Mouse (Mus musculus) kidney, postnatal 25 days (tissue): ENCODE data around the gene Chmp6.

Experiments
- DNase-seq, 2 experiments: peaks; one replicate each; pipeline ENCODE4 v3.0.0; 2021; ENCODE audit warnings: mixed read lengths in 2 of 2

The Chmp6 gene

DNA sequence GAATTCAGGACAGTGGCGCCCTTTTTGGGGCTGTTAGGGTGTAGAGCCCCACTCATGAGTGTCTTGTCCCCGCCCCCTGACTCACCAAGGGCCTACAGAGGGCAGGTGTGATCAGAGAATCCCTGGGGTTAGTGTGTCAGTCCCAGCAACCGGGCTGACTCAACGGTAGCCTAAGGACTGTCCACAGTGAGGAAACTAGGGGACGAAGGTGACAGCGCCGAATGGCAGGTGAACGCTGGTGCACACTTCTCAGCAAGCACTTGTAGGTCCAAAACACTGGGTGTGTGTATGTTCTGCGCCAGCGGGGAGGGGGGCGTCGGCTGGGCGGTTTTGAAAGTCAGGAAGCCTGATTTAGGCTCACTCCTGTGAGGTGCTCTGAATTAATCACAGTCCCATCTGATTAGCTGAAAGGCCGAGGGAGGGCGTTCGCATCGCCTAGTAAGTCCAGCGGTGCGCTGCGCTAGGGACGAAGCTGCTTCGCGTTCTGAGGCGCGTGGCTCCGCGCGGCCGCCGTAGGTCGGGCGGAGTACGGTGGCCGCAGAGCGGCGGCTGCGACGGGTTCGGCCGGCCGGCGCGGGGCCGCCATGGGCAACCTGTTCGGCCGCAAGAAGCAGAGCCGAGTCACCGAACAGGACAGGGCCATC, at the start of gene Chmp6:
Chmp6 (plus strand) TSS at position 151 of the 644 bp plus-strand sequence.
- peak; percentile 90 to 94 for DNase-seq

DNA sequence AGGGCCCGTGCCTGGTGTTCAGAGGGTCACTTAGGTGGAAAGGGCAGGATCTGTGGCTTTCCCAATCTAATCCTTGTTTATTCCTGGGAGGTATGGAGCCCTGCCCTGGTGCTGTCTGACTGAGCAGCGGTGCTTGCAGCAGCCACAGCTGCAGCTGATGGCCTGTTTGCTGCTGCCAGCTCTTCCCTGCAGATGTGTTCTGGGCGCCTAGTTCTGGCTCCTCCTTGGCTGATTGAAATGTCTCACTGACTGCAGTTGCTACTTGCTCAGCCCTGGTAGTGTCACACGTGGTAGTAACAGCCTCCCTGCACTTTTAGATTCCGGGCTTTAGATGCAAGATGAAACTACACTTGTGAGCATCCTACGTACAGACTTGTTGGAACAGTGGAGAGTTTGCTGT, 46.4 kb upstream of the Chmp6 start:
- no peak for DNase-seq

DNA sequence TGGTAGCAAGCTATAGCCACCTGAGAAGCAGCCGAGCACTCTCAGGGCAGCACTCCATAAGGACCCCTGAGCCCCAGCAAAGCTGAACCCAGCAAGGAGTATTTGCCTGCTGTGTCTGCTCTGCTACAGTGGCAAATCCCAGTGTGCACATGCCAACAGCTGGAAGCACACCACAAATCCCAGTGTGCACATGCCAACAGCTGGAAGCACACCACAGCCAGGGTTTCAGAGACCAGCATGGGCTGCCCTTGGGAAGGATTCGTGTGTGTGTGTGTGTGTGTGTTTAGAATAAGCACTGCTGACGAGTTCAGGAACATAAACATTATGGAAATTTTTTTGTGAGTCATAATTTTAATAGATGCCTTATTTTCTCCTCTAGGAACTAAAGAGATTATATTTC, 45.1 kb upstream of the Chmp6 start:
- DNase-seq: no peak

DNA sequence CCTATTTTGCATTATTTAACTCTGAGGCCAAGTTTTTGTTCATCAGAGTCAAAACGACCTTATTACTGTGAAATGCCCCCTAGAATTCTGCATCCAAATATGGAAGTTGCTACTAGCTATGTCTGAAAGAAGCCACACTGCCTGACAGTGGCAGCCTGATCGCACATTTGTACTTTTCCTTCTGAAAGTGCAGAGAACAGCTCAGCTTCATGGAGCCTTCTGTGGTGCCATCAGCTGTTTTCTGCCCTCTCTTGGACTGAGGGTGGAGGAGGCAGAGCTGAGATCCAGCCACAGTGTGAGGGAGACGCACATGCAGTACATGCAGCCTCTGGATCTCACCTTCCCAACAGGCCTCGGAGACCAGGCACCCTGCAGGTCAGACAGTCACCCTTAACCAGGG, 44.7 kb upstream of the Chmp6 start:
- no peak for DNase-seq

DNA sequence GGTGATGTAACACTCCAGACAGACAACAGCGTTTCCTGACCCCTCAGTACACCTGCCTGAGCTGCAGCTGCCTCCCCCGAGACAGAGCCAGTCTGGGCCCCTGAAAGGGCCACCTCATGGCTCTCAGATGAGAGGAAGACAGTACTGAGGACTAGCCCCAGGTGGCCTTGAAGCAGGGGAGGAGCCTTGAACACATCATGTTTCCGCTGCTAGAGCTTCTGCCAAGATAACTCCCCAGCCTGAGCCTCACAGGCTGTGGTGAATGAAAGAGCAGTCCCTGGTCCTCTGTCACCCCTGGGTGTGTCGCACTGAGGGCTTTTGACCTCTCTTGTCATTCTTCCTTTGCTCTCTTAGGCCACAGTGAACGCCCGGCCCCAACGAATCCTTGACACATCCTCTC, 42.1 kb upstream of the Chmp6 start:
- DNase-seq: no peak

DNA sequence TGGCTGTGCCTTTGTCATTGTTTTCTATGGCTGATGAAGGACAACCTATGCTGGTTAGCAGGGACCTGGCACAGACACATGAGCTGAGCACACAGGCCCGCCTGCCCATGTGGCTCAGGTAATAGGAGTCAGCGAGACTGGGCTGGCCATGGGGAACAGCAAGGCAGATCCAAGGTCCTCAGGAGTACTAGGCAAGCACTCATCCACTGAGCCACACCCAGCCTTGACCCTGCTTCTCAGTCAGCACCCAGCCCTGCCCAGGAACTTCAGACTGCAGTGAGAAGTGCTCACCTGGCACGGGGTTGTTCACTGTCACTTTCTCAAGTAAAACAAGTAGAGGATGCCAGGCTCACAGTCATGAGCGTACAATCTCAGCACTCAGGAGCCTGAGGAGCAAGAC, 39.6 kb upstream of the Chmp6 start:
- no peak for DNase-seq

DNA sequence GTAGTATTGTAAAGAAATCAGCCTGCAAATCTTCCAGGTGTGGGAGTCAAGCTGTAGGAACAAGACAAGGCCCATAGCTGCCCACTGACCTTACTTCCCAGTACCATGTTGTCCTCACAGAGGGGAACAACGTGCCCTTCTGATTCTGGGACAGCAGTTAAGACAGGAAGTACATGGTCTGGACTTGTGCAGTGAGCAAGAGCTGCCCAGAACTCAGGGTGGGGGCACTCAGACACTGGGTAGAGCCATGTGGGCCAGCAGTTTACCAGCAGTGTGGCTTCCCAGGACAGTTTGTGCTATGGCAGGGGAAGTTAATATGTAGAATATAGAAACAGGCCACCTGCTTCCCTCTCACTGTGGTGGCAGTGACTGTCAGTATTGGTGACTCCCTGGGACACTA, 38.4 kb upstream of the Chmp6 start:
- no peak for DNase-seq

DNA sequence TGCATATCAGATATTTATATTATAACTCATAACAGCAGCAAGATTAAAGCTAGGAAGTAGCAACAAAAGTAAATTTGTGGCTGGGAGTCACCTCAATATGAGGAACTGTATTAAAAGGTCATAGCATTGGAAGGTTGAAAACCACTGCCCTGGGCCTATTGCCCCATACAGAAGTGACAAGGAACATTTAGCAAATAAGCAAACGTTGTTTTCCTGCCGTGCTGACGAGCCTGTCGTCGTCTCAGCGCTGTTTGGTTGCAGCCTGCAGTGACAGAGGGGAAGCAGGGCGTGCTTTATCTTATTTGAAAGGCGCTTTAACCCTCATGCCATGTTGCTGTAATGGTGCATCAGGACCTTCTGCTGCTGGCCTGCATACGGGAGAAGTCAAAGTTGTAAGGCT, 37.6 kb upstream of the Chmp6 start:
- DNase-seq: no peak

DNA sequence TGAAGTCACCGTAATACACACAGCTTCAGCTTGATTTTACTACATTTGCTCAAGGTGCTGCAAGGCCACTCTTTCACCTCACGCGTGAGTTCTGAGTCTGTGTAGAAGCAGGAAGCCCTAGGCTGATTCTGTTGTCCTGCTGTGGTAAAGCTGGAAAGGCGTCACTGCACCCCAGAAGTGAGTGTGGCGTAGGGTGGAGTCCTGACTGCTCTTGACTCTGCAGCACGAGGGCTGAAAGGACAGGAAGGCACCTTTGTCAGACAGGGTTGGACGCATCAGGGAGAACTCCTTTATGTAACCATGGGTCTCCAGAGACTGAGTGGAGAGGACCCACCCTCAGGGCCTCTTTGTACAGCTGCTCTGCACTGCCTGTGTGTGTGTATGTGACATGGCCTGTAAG, 36.1 kb upstream of the Chmp6 start:
- no peak for DNase-seq

DNA sequence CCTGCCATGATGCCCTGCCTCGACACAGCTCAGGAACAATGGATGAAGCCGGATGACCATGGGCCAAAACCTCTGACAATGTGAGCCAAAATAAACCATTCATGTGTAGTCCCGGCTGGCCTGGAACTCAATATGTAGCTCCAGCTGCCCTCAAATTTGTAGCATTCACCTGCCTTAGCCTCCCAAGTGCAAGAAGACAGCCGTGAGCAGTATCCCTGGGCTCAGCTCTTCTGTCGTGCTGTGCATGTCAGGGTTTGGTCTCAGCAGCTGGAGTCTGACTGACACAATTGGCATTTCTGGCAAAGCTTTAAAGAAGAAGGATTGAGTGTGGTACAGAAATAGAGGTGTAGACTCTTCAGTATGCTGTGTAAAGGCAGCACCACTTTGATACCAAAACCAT, 33.7 kb upstream of the Chmp6 start:
- no peak for DNase-seq

DNA sequence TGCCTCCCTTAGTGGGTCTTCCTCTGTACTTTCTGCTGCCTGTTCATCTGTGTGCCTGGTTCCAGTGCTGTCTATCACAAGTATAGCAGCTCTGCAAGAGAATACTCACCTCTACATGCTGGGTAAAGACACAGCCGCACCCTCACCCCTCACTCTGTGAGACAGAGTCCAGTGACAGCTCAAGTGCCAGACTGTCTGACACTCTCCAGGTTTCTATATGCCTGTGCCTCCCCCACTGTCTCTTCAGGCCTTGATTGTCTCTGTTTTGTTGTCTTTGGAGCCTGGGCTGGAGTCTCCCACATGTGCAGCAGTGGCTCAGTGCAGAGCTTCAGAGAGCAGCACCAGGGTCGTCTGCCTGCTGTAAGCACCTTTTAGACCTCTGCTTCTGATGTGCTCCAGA, 29.6 kb upstream of the Chmp6 start:
- DNase-seq: no peak

DNA sequence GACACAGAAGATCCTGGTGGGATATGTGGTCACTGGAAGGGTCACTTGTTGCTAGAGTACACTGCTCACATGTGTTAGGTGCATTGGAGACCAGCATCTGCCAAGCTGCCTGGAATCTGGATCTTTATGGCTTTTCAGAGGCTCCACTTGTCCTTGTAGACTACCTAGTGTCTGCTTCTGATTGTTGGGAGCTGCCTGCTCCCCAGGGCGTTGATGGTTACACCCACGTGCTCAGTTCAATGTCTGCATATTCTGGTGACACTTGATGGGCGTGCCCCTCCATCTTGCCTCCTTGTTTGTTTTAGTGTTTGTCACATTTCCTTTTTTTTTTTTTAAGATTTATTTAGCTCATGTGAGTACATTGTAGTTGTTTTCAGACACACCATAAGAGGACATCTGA, 23.3 kb upstream of the Chmp6 start:
- DNase-seq: no peak

DNA sequence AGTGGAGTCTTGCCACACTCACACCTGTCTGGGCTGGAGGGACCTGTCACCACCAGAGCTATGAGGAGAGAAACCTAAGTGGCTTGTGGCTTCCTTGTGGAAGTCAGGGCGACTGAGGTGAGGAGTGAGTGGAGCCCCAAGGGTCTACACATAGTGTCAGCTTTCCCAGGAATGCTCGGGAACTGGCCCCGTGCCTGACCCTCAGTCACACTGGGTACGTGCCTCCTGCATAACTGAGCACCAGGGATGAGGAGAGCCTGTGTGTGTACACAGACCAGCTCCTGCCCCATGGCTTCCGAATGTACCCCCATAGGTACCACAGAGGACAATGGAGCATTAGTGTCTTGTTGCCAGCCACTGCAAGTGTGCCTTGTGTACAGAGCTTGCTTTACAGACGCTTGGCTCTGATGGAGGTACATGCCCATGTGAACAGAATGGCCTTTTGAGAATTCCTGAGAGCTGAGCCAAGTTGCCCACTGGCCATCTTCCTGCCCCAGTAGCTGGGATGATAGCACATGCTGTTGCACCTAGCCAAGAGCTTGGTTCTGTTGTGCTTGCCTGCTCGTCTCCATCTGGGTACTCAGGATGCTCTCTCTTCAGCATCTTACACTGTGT, 21.5 kb upstream of the Chmp6 start:
- DNase-seq: no peak

DNA sequence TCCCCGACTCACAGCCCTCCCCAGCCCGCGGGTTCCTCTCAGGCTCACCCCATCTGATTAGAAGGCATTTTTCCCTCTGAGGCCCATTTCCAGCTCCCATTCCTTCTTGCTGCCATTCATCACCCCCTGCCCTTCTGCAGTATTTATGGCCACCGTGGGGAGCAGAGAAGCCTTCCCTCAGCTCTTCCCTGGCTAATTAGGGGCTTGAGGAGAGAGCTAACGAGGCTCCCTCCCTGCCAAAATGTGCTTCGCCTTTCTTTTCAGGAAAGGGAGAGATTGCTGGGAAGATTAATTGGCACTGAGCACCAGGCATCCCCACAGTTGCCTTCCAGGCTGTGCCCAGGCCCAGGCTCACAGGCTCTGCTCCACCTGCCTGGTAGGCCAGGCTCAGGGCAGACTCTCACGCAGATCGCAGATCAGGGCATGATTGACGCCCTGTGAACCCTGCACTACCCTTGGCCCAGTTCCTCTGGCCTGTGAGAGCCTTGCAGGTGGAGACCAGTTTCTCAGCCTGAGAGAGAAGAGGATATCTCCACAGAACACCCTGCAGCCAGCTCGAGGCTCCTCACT, 19.5 kb upstream of the Chmp6 start:
- DNase-seq: no peak

DNA sequence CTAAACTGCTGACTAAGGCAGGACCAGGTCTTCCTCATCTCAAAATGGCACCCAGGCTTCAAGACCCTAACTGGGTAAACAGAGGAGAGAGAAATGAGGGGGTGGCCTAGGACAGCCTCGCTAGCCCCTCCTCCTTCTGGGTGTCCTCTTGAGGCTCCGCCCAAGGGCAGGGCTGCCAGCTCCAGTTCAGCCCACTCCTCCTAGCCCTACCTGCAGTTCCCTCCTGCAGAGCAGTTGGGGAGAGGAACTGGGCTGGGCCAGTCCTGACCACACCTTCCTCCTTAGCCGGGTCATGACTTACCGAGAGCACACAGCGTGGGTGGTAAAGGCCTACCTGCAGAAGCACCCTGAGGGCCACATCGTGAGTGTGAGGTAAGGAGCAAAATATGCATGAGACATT, 18.6 kb upstream of the Chmp6 start:
- DNase-seq: peak in 1 of 2 experiments; percentile 54

DNA sequence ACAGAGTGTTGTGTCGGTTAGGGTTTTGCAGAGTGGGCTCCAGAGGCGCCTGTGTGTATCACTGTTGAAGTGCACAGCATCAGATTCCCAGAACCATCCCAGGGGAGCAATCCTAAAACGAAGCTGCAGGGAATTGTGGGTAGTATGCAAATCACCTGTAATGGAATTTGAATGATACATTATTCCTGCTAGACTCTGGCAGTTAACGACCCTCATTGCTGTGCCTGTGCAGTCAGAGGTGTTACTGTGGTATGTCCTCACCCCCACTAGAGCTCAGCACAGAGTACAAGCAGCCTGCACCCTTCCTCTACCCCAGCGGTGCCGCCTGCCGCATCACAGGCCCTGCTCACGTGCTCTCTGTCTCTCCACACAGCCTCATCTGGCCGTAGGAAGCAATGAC, 16.2 kb upstream of the Chmp6 start:
- no peak for DNase-seq

DNA sequence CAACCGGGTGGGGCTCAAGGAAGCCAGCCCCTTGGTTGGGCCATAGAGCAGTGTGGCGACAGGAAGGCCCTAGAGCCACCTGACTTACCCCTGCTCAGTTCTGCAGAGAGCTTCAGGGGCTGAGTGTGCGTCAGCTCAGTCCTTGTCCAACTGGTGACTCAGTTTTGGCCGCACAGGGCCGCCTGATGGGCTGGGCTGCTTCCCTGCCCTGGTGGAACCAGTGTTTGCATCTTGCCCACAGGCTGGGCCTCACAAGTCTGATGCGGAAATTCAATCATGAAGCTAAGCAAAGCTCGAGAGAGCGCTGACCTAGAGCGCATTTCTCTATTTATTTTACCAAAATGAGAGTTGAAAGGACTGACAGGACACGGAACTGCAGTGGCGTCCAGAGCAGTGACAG, 14.3 kb upstream of the Chmp6 start:
- DNase-seq: no peak

DNA sequence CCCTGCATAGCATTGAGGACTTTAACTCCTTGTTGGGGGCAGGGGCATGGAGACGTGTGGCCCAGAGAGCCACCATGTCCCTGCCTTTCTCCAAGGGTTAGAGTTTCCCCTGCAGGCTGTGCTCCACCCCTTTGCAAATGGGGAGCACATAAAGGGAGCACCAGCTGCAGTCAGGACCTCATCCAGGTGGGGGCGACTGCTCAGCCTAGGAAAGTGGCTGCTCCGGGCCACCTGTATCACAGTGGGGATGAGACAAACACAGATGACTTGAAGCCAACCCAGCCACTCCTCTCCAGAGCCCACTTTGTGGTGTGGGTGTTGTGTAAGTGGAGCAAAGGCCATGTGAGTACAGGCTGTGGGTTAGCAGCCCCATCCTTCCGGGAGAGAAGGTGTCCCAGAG, 12.1 kb upstream of the Chmp6 start:
- no peak for DNase-seq

DNA sequence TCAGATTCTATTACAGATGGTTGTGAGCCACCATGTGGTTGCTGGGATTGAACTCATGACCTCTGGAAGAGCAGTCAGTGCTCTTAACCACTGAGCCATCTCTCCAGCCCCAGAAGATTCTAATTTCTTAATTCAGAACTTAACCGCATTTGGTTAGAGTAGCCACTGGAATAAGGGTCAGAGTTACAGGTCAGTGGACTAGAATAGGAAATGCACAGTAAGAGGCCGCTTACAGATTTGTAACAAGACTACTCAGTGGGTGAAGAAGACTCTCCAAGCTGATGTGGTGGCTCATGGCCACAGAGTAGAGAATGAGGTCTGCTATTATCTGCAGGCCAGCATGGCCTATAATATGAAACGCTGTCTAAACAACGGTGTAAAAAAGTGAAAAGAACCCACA, 10.3 kb upstream of the Chmp6 start:
- no peak for DNase-seq

DNA sequence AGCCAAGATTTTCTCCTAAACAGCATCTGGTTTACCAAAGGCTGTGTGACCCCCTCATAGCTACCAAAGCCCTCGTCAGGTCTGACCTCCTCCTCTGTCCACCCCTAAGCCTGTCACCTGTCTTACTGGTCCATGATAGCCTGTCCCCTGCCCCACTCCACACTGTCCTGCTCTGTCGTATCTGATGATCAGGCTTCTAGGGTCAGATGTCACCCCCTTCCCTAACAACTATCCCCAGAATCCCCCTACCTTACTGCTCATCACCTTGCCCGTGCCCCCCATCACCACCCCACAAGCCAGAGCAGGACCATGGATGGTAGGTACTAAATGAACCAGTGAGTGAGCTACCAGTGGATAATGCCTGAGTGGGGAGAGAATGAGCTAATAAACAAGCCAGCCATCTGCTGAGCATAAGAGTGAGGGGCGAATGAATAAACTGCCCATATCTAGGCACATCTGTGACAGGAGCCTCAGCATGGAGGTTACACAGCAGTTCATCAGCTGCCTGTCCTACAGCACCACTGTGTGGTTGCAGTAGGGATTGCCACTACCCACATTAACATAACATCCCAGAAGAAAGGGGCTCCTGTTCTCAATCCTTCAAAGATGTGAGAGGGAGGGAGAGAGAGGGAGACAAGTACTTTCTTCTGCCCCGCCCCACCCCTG, 8.5 kb upstream of the Chmp6 start:
- peak; percentile 65 to 78 for DNase-seq

DNA sequence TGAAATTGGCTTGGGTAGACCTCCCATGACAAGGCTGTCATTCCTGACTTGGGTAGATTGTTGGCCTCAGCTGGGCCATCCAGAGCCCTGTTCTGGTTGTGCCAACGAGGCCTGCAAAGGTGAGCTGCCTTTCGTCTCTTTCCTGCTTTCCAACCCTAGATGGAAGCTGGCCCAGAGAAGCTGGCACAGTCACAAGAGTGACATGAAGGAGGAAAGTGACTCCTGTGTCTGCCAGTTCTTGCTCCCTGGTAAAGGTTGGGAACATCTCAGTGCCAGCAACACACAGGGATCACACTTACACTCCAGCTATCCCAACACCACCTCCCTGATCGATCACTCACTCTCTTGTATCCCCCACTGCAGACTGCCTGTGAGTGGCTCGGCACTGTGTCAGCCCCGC, 7.4 kb upstream of the Chmp6 start:
- DNase-seq: no peak

DNA sequence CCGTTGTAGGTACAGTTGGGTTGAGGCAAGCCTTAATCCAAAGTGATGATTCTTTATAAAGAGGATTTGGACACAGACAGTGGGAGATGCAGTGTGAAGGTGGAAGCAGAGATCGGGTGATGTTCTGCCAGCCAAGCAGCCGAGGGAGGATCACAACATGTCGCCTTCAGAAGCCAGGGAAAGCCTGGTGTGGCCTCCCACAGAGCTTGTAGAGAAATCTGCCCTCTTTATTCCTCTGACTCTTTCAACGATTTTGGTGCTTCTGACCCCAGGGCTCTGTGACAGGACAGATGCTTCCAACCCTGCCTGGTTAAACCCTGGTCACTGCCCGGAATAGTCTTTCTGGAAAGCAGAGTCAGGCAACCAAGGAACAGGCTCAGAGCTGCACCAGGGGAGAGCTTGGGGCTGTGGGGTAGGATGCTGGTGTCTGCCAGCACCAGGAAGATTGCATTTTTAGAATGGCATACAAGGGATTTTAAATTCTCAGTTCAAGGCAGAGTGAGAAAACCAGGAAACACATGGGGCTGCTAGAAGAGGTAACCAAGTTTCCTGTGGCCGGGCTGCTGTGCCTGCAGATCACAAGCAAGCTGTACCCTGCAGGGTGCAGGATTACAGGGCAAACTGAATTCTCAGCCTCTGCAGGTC, 6.1 kb upstream of the Chmp6 start:
- DNase-seq: no peak

DNA sequence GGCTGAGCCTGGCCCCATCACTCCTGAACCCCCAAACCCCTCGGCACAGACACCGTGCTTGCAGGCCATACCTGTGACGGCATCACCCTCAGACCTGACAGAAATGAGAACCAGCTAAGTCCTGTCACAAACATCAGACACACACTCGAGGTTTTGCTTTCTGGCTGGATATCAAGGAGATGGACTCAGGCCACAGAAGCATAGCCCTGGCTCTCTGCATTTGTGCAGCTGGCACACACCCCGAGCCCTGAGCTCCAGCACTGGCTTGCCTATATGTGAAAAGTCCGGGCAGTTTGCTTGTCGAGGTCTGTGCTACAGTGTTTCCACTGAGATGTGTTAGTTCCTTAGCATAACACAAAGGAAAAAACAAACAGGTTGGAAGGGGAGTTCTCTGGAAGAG, 5.5 kb upstream of the Chmp6 start:
- no peak for DNase-seq

DNA sequence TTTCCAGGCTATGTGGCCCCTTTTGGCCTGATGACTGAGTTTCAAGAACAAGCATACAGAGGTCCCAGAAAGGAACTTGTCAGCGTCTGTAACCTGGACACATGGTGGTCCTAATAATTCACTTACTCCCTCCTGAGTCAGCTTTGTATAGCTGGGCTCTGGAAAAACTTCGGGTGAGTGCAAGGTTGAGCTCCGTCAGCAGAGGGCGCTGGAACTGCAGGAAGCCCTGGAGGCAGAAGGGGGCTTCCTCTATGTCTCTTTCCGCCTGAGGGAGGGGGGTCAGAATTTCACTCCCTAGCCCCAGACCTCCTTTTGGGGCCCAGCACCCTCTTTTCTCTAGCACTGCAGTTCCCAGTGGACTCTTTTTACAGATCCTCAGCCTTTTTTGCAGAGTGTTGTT, 3.8 kb upstream of the Chmp6 start:
- DNase-seq: peak; percentile 68 to 81
